Mouse (Mus musculus): ENCODE measurements at regions not wholly inside any gene's neighbourhood (a gene's known extent, or its start where the extent isn't known, plus 50 kb on each side); places are given as distances from the start of the nearest gene placed in this dataset.

- no peak for DNase-seq
These were observed 127.8 kb downstream of the Stk31 start for GRCm38 (mm10) chr6:49523184-49523583.

- DNase-seq, result no peak
These were observed 128.3 kb downstream of the Stk31 start for GRCm38 (mm10) chr6:49523696-49524095.

DNA sequence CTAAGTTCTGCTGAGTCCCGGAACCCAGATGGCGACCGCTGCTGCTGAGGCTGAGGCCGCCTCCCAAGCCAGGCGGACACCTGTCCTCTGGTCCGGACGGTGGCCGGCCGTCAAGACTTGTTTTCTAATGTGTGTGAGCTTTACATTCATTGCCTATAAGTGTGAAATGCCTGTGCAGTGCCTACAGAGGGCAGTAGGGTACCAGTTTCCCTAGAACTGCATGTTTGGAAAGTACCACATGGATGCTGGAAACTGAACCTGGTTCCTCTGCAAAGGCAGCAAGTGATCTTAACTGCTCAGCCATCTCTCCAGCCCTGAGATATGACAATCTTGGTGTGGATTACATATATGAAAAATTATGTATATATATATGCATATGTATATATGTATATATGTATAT lies 138.6 kb downstream of the Stk31 start:
- no peak for DNase-seq

DNA sequence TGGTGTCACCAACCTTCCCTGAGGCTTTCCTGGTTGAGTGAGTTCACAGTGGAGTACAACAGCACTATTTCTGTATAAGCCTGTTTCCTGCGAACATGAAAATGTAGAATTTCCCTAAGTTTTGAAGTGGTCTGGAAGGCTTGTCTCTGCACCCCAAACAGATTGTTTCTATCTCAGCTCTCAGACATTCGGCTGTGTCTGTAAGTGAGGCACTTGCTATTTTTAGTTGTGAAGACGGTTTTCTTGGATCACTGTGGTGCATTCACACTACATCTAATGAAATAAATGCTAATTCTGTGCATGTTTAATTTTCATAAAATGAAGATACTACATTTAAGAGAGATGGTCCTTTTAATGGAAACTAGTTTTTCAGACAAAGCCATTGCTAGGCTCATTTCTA lies 139.1 kb downstream of the Stk31 start:
- no peak for DNase-seq

DNA sequence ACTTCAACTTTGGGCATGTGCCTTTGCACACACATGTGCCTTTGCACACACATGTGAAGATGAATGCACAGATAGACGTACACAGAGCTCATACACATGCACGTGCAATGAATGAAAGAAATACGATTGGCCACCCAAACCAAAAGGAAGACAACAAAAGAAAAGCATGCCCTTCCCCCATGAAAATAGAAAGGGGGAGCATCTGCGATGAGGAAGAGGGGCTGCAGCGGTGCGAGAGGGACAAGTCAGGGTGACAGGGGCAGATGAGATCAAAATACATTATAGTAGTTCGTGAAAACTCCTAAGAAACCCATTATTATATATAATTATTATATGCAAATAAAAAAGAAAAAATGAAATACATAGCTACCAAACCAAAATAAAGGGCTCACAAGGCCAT lies 149.5 kb downstream of the Stk31 start:
- DNase-seq, result no peak

GRCm38 (mm10) chr6:49555069-49555468 lies 159.7 kb downstream of the Stk31 start:
- no peak for DNase-seq

DNA sequence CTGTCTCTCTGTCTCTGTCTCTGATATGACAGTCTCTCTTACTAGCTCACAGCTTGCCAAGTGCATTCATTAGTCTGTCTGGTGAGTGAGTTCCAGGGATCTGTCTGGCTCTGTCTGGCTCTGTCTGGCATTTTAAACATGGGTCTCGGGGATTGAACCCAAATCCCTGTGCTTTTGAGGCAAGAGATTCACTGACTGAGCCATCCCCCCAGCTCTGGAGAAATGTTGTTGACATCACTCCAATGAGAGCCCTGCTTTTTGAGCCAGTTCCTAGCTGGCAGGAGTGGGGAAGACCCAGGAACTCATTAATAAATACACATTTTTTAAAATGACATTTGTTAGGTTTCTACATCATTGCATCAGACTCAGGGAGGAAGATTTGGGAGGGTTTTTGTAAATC lies 163.1 kb downstream of the Stk31 start:
- no peak for DNase-seq

- DNase-seq, result no peak
These were observed 163.7 kb downstream of the Stk31 start for GRCm38 (mm10) chr6:49559112-49559511.

DNA sequence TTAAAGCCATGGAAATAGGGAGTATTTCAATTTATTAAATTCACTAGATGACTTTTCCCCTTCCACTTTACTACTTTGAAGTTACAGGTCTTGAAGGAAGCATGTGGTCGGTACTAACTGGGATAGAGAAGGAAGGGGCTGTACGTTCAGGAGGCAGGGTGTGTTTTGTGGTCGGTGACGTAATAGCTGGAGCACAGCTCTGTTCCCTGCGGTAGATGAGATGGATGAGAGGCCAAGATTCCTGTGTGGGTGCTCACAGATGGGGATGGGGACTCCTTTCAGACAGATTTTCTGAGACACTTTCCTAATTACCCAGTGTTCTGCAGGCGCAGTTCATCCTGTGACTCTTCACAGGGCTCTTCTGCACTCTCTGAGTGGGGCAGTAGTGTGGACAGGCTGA lies 182.9 kb downstream of the Stk31 start:
- no peak for DNase-seq

DNA sequence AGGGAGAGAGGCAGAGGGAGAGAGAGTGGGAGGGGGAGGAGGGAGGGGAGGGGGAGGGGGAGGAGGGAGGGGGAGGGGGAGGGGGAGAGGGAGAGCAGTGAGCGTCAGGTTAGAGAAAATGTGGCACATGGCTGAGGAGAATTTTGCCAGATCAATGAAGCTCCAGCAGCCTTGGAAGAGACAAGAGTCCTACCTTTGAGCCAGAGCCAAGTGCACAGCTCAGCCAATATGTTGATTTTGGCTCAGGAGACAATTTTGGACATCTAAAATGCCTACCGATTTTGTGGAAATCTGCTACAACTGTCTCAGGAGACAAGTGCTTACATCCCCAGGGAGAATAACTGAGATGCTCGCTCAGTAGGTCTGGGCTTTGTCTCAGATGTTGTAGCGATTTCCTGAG lies 184.3 kb downstream of the Stk31 start:
- DNase-seq, result no peak

- DNase-seq, result no peak
These were observed 186.8 kb downstream of the Stk31 start for GRCm38 (mm10) chr6:49582040-49582707.

DNA sequence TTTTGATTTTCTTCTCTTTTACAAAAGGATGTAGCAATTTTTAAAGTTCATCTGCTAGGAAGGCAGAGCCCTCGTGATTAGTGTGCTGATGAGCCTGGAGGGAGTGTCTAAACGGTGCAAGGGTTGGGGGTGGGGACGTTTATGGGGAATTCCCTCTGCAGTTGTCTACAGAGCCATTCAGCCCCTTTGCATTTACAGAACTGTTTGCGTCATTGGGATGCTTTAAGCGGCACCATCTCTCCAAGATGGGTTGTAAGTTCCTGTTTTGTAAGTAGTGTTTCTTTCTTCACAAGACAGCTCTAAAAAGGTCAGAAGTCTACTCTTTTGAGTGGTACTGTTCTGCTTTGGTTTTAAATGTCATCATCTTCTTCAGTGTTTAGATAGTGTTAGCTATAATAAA lies 191.1 kb downstream of the Stk31 start:
- DNase-seq, result no peak

DNA sequence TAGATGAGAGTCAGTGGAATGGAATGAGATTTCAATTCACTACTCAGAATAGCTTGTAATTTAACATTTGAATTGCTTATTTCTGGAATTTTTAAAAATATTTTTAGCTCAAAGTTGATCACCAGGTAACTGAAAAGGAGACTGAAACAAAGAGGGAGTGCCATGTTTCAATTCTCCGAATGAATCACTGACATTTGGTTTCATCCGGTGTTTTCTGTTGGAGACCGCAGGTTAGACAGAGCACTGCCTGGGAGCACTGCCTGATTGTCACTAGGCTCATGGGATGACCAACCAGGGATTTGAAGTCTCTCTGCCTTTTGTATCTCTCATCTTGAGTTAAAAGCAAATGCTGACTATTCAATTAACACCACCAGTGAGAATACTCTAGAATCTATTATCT lies 193.3 kb downstream of the Stk31 start:
- DNase-seq, result no peak

GRCm38 (mm10) chr6:49590927-49591631 lies 195.7 kb downstream of the Stk31 start:
- peak; percentile 68 to 84 for DNase-seq

DNA sequence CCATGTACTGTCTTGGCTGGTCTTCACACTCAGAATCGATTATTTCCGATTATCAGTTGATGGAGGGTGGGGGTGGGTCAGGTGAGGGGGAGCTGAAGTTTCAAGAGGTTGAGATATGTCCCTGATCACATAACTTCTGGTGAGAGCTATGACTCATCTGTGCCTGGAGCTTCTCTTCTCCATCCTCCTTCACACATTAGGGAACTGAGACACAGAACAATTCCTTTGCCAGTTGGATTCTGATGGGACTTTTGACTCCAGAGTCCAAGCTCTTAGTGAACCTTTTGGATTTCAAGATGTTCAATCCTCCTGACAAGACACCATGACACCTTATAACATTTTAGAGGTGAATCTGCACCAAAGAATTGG lies 196.2 kb downstream of the Stk31 start:
- no peak for DNase-seq

- no peak for DNase-seq
These were observed 197.3 kb downstream of the Stk31 start for GRCm38 (mm10) chr6:49592676-49593075.

GRCm38 (mm10) chr6:49603201-49603600 lies 207.8 kb downstream of the Stk31 start:
- no peak for DNase-seq

GRCm38 (mm10) chr6:49603844-49604243 lies 208.4 kb downstream of the Stk31 start:
- DNase-seq, result no peak

DNA sequence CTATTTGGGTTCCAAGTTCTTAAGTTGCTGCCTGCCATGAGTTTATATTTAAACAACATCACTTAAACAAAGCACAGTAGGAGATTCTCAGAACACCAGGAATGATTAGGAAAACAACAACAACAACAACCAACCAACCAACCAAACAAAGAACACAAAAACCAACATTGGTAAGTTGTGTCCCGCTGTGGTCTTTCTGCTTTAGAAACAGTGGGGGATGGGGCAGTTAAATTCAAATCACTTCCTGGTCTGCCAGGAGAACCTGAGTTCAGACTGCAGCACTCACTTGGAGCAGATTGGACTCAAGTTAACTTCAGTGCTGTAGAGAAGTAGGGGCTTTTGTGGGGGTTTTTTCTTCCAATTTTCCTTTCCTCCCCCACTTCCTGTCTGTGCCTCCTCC lies 210.6 kb downstream of the Stk31 start:
- no peak for DNase-seq

DNA sequence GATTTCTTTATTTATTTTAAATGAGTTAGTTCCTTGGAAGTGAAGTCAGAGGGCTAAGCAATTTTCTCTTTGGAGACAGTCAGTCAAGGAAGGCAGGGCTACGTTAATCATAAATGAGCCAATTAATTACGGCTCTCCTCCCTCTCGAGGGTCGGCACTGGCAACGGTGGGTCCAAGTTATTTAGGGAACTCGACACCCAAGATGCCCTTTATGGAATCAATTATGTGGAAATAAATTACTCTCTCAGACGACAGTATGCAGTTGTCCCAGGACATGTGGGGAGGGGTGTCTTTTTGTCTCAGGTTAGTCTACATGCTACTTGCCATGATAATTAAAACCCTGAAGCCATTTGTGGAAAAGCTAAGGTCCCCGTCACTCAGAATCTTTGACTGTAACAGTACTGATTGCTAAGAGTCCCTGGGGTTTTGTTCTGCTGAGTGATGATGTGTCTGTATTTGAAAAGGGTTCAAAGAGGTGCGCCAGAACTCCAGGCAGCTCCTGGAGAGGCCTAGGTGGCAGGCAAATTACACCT lies 211.3 kb downstream of the Stk31 start:
- DNase-seq, result no peak

- no peak for DNase-seq
These were observed 198.4 kb upstream of the Npy start for GRCm38 (mm10) chr6:49624080-49624479.

- DNase-seq, result no peak
These were observed 197.9 kb upstream of the Npy start for GRCm38 (mm10) chr6:49624564-49624963.

GRCm38 (mm10) chr6:49633470-49634095 lies 188.9 kb upstream of the Npy start:
- DNase-seq, result no peak

GRCm38 (mm10) chr6:49637654-49638053 lies 184.9 kb upstream of the Npy start:
- no peak for DNase-seq
